Mouse (Mus musculus): ENCODE measurements around the gene Scd4. TPM values are rescaled to one million over a fixed set of nuclear protein-coding genes. Genes with fewer than 3 reads are reported as not detected.
A peak's percentile ranks its signal among the peaks of the same experiment; 100 is the strongest.

The Scd4 gene
- 0.10 and 0.25 TPM in 2 replicates for polyA plus RNA-seq (2014; fragmentation: Nextera tagmentation; extraction: Ambion mirVana)

- 88% methylated on average over 10 of the region's 10 CpGs for WGBS
- no peak for ATAC-seq (ENCODE audit: insufficient number of reproducible peaks, insufficient read depth, low FRiP score, low read depth)
- Histone ChIP-seq H3K4me1 (ENCODE audit: control insufficient read depth, insufficient read depth, low read length) (no peaks in the 10 kb centered on the region), H3K9ac (replicated peaks; ENCODE audit: low read depth, low read length) (no peak within 1 kb of the TSS), H3K4me2 (replicated peaks; ENCODE audit: low read depth, low read length) (no peak within 1 kb of the TSS), H3K4me3 (ENCODE audit: low read depth, low read length) (no peak within 1 kb of the TSS), H3K36me3 (ENCODE audit: control insufficient read depth, insufficient read depth, low read length) (no peaks in the 10 kb centered on the region), H3K27ac (ENCODE audit: low read length) (no peak within 1 kb of the TSS), H3K27me3 (ENCODE audit: control insufficient read depth, insufficient read depth, low read length) (no peaks in the 10 kb centered on the region), H3K9me3 (ENCODE audit: control insufficient read depth, low read depth, low read length) (no peaks in the 10 kb centered on the region)
These were observed at the start of gene Scd4 for GRCm38 (mm10) chr19:44332833-44333623. Gene Scd4, plus strand, starts transcription at chr19:44333092.

GRCm38 (mm10) chr19:44283157-44284024 lies 49.5 kb upstream of the Scd4 start:
- H3K27me3 ChIP-seq (ENCODE audit: control insufficient read depth, insufficient read depth, low read length): no peaks in the 10 kb centered on the region
- H3K36me3 ChIP-seq (ENCODE audit: control insufficient read depth, insufficient read depth, low read length): no peaks in the 10 kb centered on the region
- H3K4me1 ChIP-seq (ENCODE audit: control insufficient read depth, insufficient read depth, low read length): peaks cover 39% of the 10 kb centered on the region; the same call in 1 of the 2 replicates
- WGBS: 26% methylated on average over 15 of the region's 15 CpGs
- ATAC-seq (ENCODE audit: insufficient number of reproducible peaks, insufficient read depth, low FRiP score, low read depth): no peak
- no peaks in the 10 kb centered on the region for H3K9me3 ChIP-seq (ENCODE audit: control insufficient read depth, low read depth, low read length)
- H3K9ac ChIP-seq (replicated peaks; ENCODE audit: low read depth, low read length): 0 out of 2 replicates have a peak overlapping the region, but pooled peaks have one; percentile 25
- peak overlapping the region; percentile 36 for H3K4me3 ChIP-seq (ENCODE audit: low read depth, low read length)
- peak overlapping the region; percentile 99 for H3K27ac ChIP-seq (ENCODE audit: low read length)
- H3K4me2 ChIP-seq (replicated peaks; ENCODE audit: low read depth, low read length): peak overlapping the region; percentile 83

GRCm38 (mm10) chr19:44284025-44284695 lies 48.7 kb upstream of the Scd4 start:
- Histone ChIP-seq H3K36me3 (ENCODE audit: control insufficient read depth, insufficient read depth, low read length) (no peaks in the 10 kb centered on the region), H3K27me3 (ENCODE audit: control insufficient read depth, insufficient read depth, low read length) (no peaks in the 10 kb centered on the region), H3K4me1 (ENCODE audit: control insufficient read depth, insufficient read depth, low read length) (peaks cover 39% of the 10 kb centered on the region; the same call in 1 of the 2 replicates), H3K4me2 (replicated peaks; ENCODE audit: low read depth, low read length) (peak overlapping the region; percentile 83), H3K27ac (ENCODE audit: low read length) (peak overlapping the region; percentile 99), H3K9ac (replicated peaks; ENCODE audit: low read depth, low read length) (peak overlapping the region; percentile 34), H3K4me3 (ENCODE audit: low read depth, low read length) (peak overlapping the region; percentile 36), H3K9me3 (ENCODE audit: control insufficient read depth, low read depth, low read length) (no peaks in the 10 kb centered on the region)
- peak; percentile 100 for ATAC-seq (ENCODE audit: insufficient number of reproducible peaks, insufficient read depth, low FRiP score, low read depth)
- WGBS: under 1% methylated on average over 38 of the region's 38 CpGs

- Histone ChIP-seq H3K4me3 (ENCODE audit: low read depth, low read length) (peak overlapping the region; percentile 36), H3K4me1 (ENCODE audit: control insufficient read depth, insufficient read depth, low read length) (peaks cover 39% of the 10 kb centered on the region; the same call in 1 of the 2 replicates), H3K27me3 (ENCODE audit: control insufficient read depth, insufficient read depth, low read length) (no peaks in the 10 kb centered on the region), H3K9ac (replicated peaks; ENCODE audit: low read depth, low read length) (peak overlapping the region; percentile 34), H3K4me2 (replicated peaks; ENCODE audit: low read depth, low read length) (peak overlapping the region; percentile 83), H3K27ac (ENCODE audit: low read length) (peak overlapping the region; percentile 95), H3K9me3 (ENCODE audit: control insufficient read depth, low read depth, low read length) (no peaks in the 10 kb centered on the region), H3K36me3 (ENCODE audit: control insufficient read depth, insufficient read depth, low read length) (no peaks in the 10 kb centered on the region)
- peak; percentile 7; the same call in 1 of the 2 replicates for ATAC-seq (ENCODE audit: insufficient number of reproducible peaks, insufficient read depth, low FRiP score, low read depth)
- WGBS: 4% methylated on average over 11 of the region's 11 CpGs
These were observed 48.2 kb upstream of the Scd4 start for GRCm38 (mm10) chr19:44284723-44285122.

- 95% methylated on average over 8 of the region's 8 CpGs for WGBS
- no peak overlapping the region for H3K4me2 ChIP-seq (replicated peaks; ENCODE audit: low read depth, low read length)
- H3K9ac ChIP-seq (replicated peaks; ENCODE audit: low read depth, low read length): no peak overlapping the region
- no peak overlapping the region for H3K4me3 ChIP-seq (ENCODE audit: low read depth, low read length)
- H3K9me3 ChIP-seq (ENCODE audit: control insufficient read depth, low read depth, low read length): no peaks in the 10 kb centered on the region
- no peaks in the 10 kb centered on the region for H3K27me3 ChIP-seq (ENCODE audit: control insufficient read depth, insufficient read depth, low read length)
- ATAC-seq (ENCODE audit: insufficient number of reproducible peaks, insufficient read depth, low FRiP score, low read depth): no peak
- peaks cover 34% of the 10 kb centered on the region; the same call in 1 of the 2 replicates for H3K4me1 ChIP-seq (ENCODE audit: control insufficient read depth, insufficient read depth, low read length)
- no peaks in the 10 kb centered on the region for H3K36me3 ChIP-seq (ENCODE audit: control insufficient read depth, insufficient read depth, low read length)
- H3K27ac ChIP-seq (ENCODE audit: low read length): no peak overlapping the region
These were observed 47.3 kb upstream of the Scd4 start for GRCm38 (mm10) chr19:44285554-44285953.

GRCm38 (mm10) chr19:44286109-44286508 lies 46.8 kb upstream of the Scd4 start:
- Histone ChIP-seq H3K27me3 (ENCODE audit: control insufficient read depth, insufficient read depth, low read length) (no peaks in the 10 kb centered on the region), H3K27ac (ENCODE audit: low read length) (no peak overlapping the region), H3K4me2 (replicated peaks; ENCODE audit: low read depth, low read length) (no peak overlapping the region), H3K9me3 (ENCODE audit: control insufficient read depth, low read depth, low read length) (no peaks in the 10 kb centered on the region), H3K36me3 (ENCODE audit: control insufficient read depth, insufficient read depth, low read length) (no peaks in the 10 kb centered on the region), H3K4me1 (ENCODE audit: control insufficient read depth, insufficient read depth, low read length) (peaks cover 30% of the 10 kb centered on the region; the same call in 1 of the 2 replicates), H3K4me3 (ENCODE audit: low read depth, low read length) (no peak overlapping the region), H3K9ac (replicated peaks; ENCODE audit: low read depth, low read length) (no peak overlapping the region)
- WGBS: 21% methylated on average over 2 of the region's 2 CpGs
- ATAC-seq (ENCODE audit: insufficient number of reproducible peaks, insufficient read depth, low FRiP score, low read depth): no peak

- no peak for ATAC-seq (ENCODE audit: insufficient number of reproducible peaks, insufficient read depth, low FRiP score, low read depth)
- Histone ChIP-seq H3K27me3 (ENCODE audit: control insufficient read depth, insufficient read depth, low read length) (no peaks in the 10 kb centered on the region), H3K36me3 (ENCODE audit: control insufficient read depth, insufficient read depth, low read length) (no peaks in the 10 kb centered on the region), H3K4me1 (ENCODE audit: control insufficient read depth, insufficient read depth, low read length) (peaks cover 31% of the 10 kb centered on the region), H3K4me2 (replicated peaks; ENCODE audit: low read depth, low read length) (no peak overlapping the region), H3K9me3 (ENCODE audit: control insufficient read depth, low read depth, low read length) (no peaks in the 10 kb centered on the region), H3K9ac (replicated peaks; ENCODE audit: low read depth, low read length) (no peak overlapping the region), H3K4me3 (ENCODE audit: low read depth, low read length) (no peak overlapping the region), H3K27ac (ENCODE audit: low read length) (no peak overlapping the region)
- 49% methylated on average over 11 of the region's 11 CpGs for WGBS
These were observed 45.3 kb upstream of the Scd4 start for GRCm38 (mm10) chr19:44287415-44288110.
